Mouse (Mus musculus) neural tube, embryonic 13.5 days (tissue): ENCODE results near the gene Sparcl1. TPM values are rescaled to one million over a fixed set of nuclear protein-coding genes. Genes with fewer than 3 reads are reported as not detected.

Source experiments
- ATAC-seq: fragments of 200-750 bp; cut with Nextera tagmentation; 2 replicates; pipeline ENCODE4 v1.8.0; 2017; ENCODE audit warnings: low read depth, mild to moderate bottlenecking, moderate TSS enrichment, moderate library complexity
- H3K27ac ChIP-seq: fragments of 300-500 bp; sonication (generic); replicated peaks from 2 replicates; pipeline ENCODE4 v1.5.1; 2015; ENCODE audit warnings: moderate library complexity, mild to moderate bottlenecking, inconsistent platforms
- H3K27me3 ChIP-seq: fragments of 300-500 bp; sonication (generic); 2 replicates; pipeline ENCODE4 v1.6.1; 2015; ENCODE audit warnings: mild to moderate bottlenecking, inconsistent platforms
- H3K36me3 ChIP-seq: fragments of 300-500 bp; sonication (generic); 2 replicates; pipeline ENCODE4 v1.6.1; 2015; ENCODE audit warnings: mild to moderate bottlenecking, inconsistent platforms
- H3K4me1 ChIP-seq: fragments of 300-500 bp; sonication (generic); replicated peaks from 2 replicates; pipeline ENCODE4 v1.6.1; 2015; ENCODE audit warnings: inconsistent platforms
- H3K4me2 ChIP-seq: fragments of 300-500 bp; sonication (generic); 2 replicates; pipeline ENCODE4 v1.6.1; 2015; ENCODE audit warnings: inconsistent platforms, mild to moderate bottlenecking, moderate library complexity
- H3K4me3 ChIP-seq: fragments of 300-500 bp; sonication (generic); 2 replicates; pipeline ENCODE4 v1.5.1; 2015; ENCODE audit warnings: mild to moderate bottlenecking, inconsistent platforms
- H3K9ac ChIP-seq: fragments of 300-500 bp; sonication (generic); 2 replicates; pipeline ENCODE4 v1.6.1; 2015; ENCODE audit warnings: moderate library complexity, mild to moderate bottlenecking, inconsistent platforms
- H3K9me3 ChIP-seq: fragments of 300-500 bp; sonication (generic); 2 replicates; pipeline ENCODE4 v1.6.1; 2016; ENCODE audit warnings: inconsistent platforms
- WGBS: fragments of 180-500 bp; shearing (Covaris S2); methylation state at CpG from one replicate; pipeline ENCODE4 v1.1.7; 2015; 5-methylcytosine and 5-hydroxymethylcytosine counted together
- polyA plus RNA-seq: library from polyadenylated mRNA; unstranded; fragments of >200 nt; fragmentation: Nextera tagmentation; extraction: Ambion mirVana; gene quantifications from 2 replicates; pipeline ENCODE4 v1.2.1, GENCODE M21; 2015

Sparcl1 gene
- polyA plus RNA-seq, 1 experiment from 2014 or later, result 200 TPM

- Histone ChIP-seq H3K9ac (no peak overlapping the region), H3K4me2 (no peak overlapping the region), H3K27me3 (no peaks in the 10 kb centered on the region), H3K27ac (no peak overlapping the region), H3K36me3 (peaks cover 48% of the 10 kb centered on the region), H3K4me3 (no peak overlapping the region), H3K9me3 (no peaks in the 10 kb centered on the region), H3K4me1 (peaks cover 15% of the 10 kb centered on the region; the same call in 1 of the 2 replicates)
- WGBS, result 86% methylated on average over 7 of the region's 7 CpGs
- no peak for ATAC-seq
Measured at GRCm38 (mm10) chr5:104056295-104056694, 57.2 kb downstream of the Sparcl1 start.

GRCm38 (mm10) chr5:104055816-104056215, 57.7 kb downstream of the Sparcl1 start:
- Histone ChIP-seq H3K9me3 (no peaks in the 10 kb centered on the region), H3K4me3 (no peak overlapping the region), H3K4me1 (peaks cover 15% of the 10 kb centered on the region; the same call in 1 of the 2 replicates), H3K27me3 (no peaks in the 10 kb centered on the region), H3K27ac (no peak overlapping the region), H3K36me3 (peaks cover 48% of the 10 kb centered on the region), H3K4me2 (no peak overlapping the region), H3K9ac (no peak overlapping the region)
- no peak for ATAC-seq
- 91% methylated on average over 4 of the region's 4 CpGs for WGBS

- Histone ChIP-seq H3K27ac (no peak overlapping the region), H3K9me3 (no peaks in the 10 kb centered on the region), H3K4me3 (no peak overlapping the region), H3K4me2 (no peak overlapping the region), H3K9ac (no peak overlapping the region), H3K27me3 (no peaks in the 10 kb centered on the region), H3K4me1 (peaks cover 12% of the 10 kb centered on the region; the same call in 1 of the 2 replicates), H3K36me3 (peaks cover 44% of the 10 kb centered on the region)
- WGBS, result 95% methylated on average over 4 of the region's 4 CpGs
- no peak for ATAC-seq
Measured at GRCm38 (mm10) chr5:104054938-104055337, 58.6 kb downstream of the Sparcl1 start.

- ATAC-seq, result no peak
- H3K27ac ChIP-seq, result no peak overlapping the region
- H3K4me1 ChIP-seq, result peaks cover 5% of the 10 kb centered on the region
- H3K27me3 ChIP-seq, result no peaks in the 10 kb centered on the region
- H3K4me2 ChIP-seq, result no peak overlapping the region
- no peaks in the 10 kb centered on the region for H3K9me3 ChIP-seq
- WGBS, result 69% methylated on average over 8 of the region's 8 CpGs
- H3K4me3 ChIP-seq, result no peak overlapping the region
- no peak overlapping the region for H3K9ac ChIP-seq
- peaks cover 38% of the 10 kb centered on the region for H3K36me3 ChIP-seq
Measured at GRCm38 (mm10) chr5:104052956-104053355, 60.6 kb downstream of the Sparcl1 start.

DNA sequence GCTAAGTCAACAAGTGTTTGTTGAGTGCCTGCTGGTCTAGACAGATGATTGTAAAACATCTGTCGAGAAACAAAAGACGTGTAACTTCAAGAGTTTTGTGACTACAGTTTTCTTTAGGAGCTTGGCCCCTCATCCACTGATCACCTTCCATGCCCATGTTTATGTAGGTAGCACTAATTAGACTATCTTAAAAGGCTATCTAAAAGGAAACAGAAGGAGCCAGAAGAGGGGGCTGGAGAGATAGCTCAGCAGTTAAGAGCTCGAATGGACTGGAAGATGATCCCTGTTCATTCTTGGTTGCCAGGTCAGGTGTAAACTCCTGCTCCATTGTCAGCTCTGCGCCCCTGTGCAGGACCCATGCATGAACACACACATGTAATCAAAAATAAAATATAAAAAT, 65.4 kb downstream of the Sparcl1 start:
- Histone ChIP-seq H3K4me2 (peak overlapping the region; percentile 68), H3K27ac (no peak overlapping the region; the same call in 1 of the 2 replicates), H3K9ac (no peak overlapping the region), H3K27me3 (no peaks in the 10 kb centered on the region), H3K4me3 (peak overlapping the region; percentile 82), H3K4me1 (peaks cover 20% of the 10 kb centered on the region), H3K9me3 (no peaks in the 10 kb centered on the region), H3K36me3 (peaks cover 22% of the 10 kb centered on the region)
- no peak for ATAC-seq
- 44% methylated on average over 4 of the region's 4 CpGs for WGBS

DNA sequence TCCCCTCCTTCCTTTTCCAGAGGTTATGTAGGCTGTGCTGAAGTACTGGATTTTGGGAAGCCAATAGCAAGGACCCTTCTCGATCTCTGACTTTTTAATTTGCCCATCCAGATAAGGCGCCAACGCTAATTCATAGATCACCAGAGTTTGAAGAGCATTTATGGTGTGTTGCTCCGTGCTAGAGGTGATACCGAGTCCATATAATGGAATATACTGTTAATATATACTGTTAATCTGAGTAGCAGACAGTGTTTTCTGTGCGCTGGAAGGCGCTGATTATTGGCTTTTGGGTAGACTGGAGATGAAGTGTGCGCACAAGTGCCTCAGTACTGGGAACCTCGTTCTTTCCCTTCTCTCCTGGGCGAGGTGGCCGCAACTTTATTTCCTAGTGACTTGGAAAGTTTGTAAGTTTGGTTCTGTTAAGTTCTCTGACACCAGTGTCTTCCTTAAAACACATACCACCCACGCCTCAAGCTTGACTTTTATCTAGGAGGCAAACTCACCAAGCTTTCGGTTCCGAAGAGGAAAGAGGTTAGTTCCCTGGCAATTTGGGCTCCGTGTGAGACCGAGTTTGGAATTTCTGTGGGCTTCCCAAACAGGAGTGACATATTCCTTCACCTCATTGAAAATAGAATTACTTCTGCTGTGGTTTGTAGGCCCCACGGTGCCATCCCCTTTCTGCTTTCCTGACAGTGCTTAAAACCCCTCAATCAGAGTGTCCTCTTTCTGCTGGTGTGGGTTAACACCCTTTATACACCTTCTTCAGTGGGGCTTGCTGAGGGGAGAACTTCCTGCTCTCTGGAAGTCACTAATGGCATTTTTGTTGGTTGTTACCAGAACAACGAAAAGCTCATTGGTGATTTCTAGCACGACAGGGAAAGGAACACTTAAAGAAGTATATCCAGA, 66.1 kb downstream of the Sparcl1 start:
- ATAC-seq, result no peak
- H3K9ac ChIP-seq, result peak overlapping the region; percentile 90
- peak overlapping the region; percentile 82 for H3K4me3 ChIP-seq
- no peaks in the 10 kb centered on the region for H3K27me3 ChIP-seq
- H3K4me2 ChIP-seq, result peak overlapping the region; percentile 68
- peaks cover 21% of the 10 kb centered on the region for H3K36me3 ChIP-seq
- H3K4me1 ChIP-seq, result peaks cover 20% of the 10 kb centered on the region
- H3K27ac ChIP-seq, result peak overlapping the region; percentile 84
- WGBS, result 5% methylated on average over 19 of the region's 19 CpGs
- no peaks in the 10 kb centered on the region for H3K9me3 ChIP-seq

DNA sequence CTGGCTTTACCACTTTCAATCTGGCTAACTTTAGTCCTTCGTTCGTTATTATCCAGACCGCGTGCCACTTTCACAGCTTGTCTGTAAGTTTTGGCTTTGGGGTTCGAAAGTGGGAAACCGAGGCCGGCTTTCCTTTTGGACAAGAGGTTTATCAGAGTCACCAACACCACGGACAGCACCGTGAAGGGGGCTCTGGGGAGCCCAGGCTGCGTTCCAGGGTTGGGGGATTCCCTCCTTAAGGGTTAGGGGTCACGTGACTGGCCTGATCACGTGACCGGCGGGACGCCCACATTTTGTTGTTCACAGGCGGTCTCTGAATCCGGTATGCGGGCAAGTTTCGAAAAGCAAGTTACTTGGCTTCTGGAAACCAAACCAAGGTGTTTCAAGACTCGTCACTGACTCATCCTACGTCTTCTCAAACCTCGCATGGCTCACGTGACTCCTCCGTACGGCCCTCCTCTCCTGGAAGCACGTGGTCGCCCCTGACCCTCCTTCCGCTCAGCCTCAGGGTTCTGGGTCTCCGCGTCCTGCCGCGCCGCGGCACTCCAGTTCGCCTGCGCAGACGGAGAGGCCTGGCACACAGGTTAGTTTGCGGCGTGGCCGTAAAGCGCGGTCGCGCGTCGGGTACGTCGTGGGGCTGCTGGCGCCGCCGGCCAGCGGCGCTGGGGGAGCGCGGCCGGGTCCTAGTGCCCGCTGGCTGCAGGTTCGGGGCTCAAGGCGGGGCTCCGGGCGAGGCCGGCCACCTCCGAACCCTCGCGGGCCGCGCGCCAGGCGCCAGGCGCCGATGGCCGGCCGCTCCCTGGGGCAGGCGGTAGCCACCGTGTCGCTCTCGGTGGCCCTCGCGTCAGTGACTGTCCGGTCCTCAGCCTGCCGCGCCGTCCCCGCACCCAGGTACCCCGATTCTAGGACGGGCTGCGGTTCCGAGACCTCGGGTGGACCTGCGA, 67.0 kb downstream of the Sparcl1 start, which contains the start of gene Nudt9:
Gene Nudt9, plus strand, starts transcription at position 51 of the 944 bp plus-strand sequence.
- peak within 1 kb of the TSS; percentile 68 for H3K4me2 ChIP-seq
- peak; percentile 99 for ATAC-seq
- H3K9ac ChIP-seq, result peak within 1 kb of the TSS; percentile 90
- H3K27me3 ChIP-seq, result no peaks in the 10 kb centered on the region
- H3K9me3 ChIP-seq, result no peaks in the 10 kb centered on the region
- H3K27ac ChIP-seq, result peak within 1 kb of the TSS; percentile 84
- H3K4me3 ChIP-seq, result peak within 1 kb of the TSS; percentile 82
- peaks cover 20% of the 10 kb centered on the region for H3K4me1 ChIP-seq
- H3K36me3 ChIP-seq, result peaks cover 11% of the 10 kb centered on the region
- 5% methylated on average over 89 of the region's 90 CpGs for WGBS

DNA sequence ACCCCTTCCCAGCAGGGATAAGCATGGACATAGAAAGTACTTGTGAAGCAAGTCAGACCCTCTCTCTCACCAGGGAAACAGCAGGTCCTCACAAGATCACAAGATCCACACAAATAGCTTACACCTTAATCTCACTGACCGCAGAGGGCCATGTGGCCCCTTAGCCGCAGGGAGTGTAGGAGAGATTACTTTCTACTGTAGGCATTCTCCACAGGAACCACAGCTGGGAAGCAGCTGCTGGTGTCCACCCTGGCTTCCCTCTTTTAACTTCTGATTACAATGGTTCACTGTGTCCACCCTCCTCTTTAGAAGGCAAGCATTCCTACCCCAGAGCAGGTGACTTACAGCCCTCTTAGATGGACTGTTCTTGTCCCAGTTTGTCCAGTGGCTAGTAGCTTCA, 69.8 kb downstream of the Sparcl1 start:
- Histone ChIP-seq H3K27ac (no peak overlapping the region), H3K9ac (no peak overlapping the region), H3K36me3 (no peaks in the 10 kb centered on the region), H3K4me1 (peaks cover 20% of the 10 kb centered on the region), H3K4me2 (no peak overlapping the region), H3K27me3 (no peaks in the 10 kb centered on the region), H3K9me3 (no peaks in the 10 kb centered on the region), H3K4me3 (no peak overlapping the region)
- ATAC-seq, result no peak
- WGBS, result 71% methylated on average over 2 of the region's 2 CpGs

GRCm38 (mm10) chr5:104042906-104043305, 70.6 kb downstream of the Sparcl1 start:
- H3K4me1 ChIP-seq, result peaks cover 14% of the 10 kb centered on the region
- no peak overlapping the region for H3K9ac ChIP-seq
- H3K27ac ChIP-seq, result no peak overlapping the region
- no peak overlapping the region for H3K4me2 ChIP-seq
- H3K9me3 ChIP-seq, result no peaks in the 10 kb centered on the region
- no peaks in the 10 kb centered on the region for H3K27me3 ChIP-seq
- H3K36me3 ChIP-seq, result no peaks in the 10 kb centered on the region
- H3K4me3 ChIP-seq, result no peak overlapping the region
- ATAC-seq, result no peak
- 90% methylated on average over 2 of the region's 2 CpGs for WGBS

DNA sequence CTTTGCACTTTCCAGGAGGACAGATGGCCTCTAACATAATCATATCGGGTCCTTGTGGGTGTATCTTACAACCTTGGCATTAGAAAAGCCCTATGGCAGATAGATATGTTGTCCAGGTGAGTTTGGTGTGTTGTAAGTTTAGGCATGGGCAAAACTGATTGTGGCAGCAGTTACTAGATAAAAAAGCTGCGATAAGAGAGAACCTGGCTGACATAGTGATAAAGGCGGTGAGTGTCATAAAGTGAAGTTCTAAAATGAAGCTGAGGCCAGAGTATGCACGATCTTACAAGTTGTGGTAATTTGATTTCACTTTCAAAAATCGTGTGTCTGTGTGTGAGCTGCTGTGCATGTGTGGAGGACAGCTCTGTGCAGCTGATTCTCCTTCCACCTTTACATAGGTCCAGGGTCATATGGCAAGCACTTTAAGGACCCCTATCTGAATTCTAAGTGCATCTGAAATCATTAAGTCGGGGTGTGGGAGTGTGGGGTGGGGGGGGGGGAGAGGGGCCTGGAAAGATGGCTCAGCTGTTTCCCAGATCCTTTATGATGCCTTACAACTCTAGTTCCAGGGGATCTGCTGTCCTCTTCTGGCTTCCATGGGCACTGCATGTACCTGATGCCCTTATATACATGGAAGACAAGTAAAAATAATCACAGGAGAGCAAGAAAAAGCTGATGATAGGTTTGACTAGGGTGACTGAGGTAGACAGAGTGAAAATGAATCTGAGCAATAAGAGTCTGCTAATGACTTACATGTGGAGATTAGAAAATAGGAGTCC, 74.2 kb downstream of the Sparcl1 start:
- Histone ChIP-seq H3K4me3 (no peak overlapping the region), H3K9ac (no peak overlapping the region), H3K4me2 (no peak overlapping the region), H3K27ac (no peak overlapping the region), H3K9me3 (no peaks in the 10 kb centered on the region), H3K4me1 (no peaks in the 10 kb centered on the region), H3K36me3 (no peaks in the 10 kb centered on the region), H3K27me3 (no peaks in the 10 kb centered on the region)
- WGBS, result 70% methylated on average over 6 of the region's 6 CpGs
- ATAC-seq, result peak; percentile 53

- Histone ChIP-seq H3K27me3 (no peaks in the 10 kb centered on the region), H3K4me2 (no peak overlapping the region), H3K36me3 (no peaks in the 10 kb centered on the region), H3K4me1 (no peaks in the 10 kb centered on the region), H3K27ac (no peak overlapping the region), H3K4me3 (no peak overlapping the region), H3K9ac (no peak overlapping the region), H3K9me3 (no peaks in the 10 kb centered on the region)
- 86% methylated on average over 1 of the region's 1 CpGs for WGBS
- no peak for ATAC-seq
Measured at GRCm38 (mm10) chr5:104036686-104037085, 76.8 kb downstream of the Sparcl1 start.
